Mouse (Mus musculus) mature B cell (primary cell): ENCODE measurements around the gene Skap2.

Source experiments
- in situ Hi-C: fragments of 300-500 bp; cut with MboI; formaldehyde crosslinking; loops from 2 replicates; pipeline ENCODE4 v1.14.3; 2019

The Skap2 gene

DNA sequence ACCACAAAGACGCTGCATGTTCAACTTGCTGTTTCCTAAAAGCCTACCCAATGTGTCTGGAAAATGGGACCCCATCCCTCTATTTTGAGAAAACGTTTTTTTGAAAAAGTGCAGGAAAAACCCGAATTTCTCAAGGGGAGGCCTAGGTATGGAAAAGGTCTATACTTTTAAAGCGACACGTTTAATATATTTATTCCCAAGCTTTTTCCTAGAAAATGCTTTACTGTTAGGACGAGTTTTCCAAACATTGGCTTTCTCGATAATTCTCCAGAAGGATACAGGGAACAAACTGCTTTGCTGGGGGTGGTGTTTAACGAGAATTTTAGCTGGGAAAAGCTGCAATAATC is 6.8 kb downstream of the Skap2 start:
- in situ Hi-C loops: no loop called here

DNA sequence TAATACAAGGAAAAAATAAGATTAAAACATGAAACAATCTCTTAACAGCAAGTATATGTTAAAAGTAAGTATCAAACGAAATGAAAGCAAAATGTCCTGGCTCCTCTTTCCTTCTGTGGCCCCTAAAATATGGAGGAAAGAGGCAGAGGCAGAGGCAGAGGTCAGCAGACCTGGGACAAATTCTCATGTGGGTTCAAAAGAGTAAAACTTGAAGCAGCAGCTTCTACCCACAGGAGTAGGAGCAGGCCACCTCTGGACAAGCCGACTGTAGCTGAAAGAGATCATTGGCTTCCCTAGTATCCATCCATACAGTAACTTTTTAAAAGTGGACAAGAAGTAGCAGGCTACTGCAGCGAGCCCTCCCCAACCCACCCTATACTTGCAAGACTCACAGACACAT is 7.4 kb downstream of the Skap2 start:
- in situ Hi-C loops: no loop called here

DNA sequence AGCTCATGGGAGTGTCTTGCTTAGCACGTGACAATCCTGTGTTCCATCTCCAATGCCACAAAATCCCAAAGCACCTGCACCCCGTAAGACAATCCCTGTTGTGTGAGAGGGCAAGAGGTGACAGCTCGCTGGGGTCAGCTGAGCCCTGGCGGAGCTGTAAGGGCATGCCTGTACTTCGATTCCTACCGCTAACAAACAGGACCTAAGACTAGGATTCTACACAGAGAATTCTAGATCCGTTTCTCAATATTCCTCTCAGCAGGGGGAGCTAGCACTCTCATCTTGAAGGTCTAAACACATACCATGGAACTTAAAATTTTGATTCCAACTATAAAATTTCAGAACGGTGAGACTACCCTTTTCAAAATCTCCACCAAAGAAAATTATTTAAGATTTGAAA is 9.7 kb downstream of the Skap2 start:
- in situ Hi-C loops: no loop called here

DNA sequence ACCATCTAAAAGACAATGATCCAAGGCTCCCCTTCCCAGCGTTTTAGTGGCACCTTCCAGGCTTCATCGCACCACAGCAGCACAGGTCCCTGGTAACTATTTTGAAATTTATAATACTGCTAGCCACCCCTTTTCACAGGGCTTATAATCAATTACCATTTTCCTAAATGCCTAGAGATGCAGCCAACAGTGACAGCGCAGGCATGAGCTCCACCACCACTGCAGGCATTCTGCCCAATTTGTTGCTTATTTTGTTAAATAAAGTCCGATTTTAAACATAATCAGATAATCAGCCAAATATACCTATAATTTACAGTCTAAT is 13.2 kb downstream of the Skap2 start:
- in situ Hi-C loops: no loop called here

DNA sequence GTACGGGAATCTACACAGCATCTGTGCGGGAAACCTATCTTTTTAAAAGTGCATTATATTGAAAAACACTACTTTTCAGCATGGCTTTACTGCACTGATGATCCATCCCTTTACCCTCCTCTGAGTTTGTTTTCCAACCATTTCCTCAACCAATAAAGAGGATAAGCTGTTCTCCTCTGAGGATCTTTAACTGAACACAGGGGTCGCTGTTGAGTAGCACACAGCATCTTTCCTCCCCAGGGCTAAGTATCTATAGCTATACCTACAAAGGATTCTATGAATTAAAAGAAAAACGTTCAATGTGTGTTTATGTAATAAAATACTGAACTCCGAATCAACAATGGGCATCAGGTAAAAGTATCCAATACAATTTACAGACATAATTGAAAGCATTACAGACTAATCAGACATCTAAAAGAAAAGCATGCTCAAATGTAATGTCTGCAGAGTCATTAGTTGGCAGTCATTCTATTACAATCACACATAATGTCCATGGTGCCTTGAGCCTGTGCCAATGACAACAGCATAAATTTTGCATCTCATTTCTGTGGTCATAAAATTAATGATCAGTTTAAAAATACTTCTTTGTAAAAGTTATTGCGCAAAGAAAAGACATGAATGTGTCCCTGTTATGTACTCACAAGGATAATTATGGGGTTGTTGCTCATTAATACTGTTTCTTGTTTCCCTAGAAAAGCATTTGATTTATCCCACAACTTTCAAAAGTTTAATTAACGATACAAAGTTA is 13.8 kb downstream of the Skap2 start:
- in situ Hi-C loops: no loop called here

DNA sequence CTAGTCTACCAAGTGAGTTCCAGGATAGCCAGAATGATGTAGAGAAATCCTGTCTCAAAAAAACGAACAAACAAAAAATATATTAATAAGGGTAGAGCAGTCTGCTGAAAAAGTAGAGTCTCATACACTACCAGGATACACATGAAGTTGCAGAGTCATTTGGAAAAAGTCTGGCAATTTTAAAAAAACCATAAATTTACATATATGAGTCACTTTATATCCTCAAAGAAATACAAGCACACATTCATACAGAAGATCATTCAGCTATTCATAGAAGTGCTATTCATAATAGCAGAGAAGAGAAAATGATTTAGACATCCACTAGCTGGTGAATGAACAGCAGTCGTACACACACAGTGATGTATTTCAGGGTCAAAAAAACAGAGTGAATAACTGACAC is 24.4 kb downstream of the Skap2 start:
- in situ Hi-C loops: no loop called here

DNA sequence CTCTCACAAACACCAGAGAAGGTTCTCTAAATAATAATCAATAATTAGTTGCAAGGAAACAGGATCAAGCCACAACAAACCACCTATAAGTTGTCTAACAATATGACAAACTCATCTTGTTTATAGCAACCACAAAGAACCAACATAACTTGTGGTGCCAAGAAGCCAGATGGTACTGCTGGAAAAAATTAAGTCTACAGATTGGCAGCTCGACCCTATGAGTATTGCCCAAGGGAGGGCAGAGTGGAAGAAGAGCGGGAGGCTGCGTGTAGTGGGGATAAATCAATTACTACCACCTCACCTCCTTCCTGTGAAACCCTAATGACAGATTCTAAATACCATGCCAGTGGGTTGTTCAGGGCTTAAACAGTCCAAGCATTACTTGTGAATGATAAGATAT is 34.7 kb downstream of the Skap2 start:
- in situ Hi-C loops: no loop called here

DNA sequence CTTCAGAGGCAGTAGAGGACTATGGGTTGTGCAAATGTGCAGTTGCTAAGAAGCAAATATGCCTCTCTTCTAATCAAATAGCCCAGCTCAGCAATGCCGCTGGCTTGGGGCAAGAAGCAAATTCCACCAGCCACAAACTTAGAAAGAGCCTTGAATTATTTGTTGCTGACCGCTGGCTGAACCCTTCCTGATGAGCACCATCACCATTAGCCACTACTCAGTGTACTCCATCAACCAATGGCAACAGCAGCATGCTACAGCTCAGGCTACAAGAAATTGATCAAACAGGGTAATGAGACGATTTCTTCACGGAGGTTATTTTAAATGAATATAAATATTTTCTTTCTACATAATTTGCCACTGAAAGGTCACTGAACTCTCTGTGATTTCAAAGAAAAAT is 36.6 kb downstream of the Skap2 start:
- in situ Hi-C loops: no loop called here

DNA sequence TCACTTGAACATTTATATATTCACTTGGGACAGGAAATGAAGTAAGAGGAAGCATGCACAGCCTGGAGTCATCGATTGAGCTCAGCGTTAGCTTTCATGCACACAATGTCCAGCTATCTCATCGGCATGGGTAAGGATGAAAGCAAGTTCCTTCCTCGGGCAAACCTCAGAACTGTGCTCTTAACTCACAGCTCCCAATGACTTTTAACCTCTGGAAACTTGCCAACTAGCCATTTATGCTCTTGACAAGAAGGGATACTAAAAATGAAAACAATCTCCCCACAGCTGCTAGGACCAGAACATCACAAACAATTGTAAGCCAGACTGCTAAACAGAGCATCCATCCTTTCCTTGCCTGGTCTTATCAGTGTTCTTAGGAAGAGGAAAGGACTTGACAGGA is 53.4 kb downstream of the Skap2 start:
- in situ Hi-C loops: no loop called here

DNA sequence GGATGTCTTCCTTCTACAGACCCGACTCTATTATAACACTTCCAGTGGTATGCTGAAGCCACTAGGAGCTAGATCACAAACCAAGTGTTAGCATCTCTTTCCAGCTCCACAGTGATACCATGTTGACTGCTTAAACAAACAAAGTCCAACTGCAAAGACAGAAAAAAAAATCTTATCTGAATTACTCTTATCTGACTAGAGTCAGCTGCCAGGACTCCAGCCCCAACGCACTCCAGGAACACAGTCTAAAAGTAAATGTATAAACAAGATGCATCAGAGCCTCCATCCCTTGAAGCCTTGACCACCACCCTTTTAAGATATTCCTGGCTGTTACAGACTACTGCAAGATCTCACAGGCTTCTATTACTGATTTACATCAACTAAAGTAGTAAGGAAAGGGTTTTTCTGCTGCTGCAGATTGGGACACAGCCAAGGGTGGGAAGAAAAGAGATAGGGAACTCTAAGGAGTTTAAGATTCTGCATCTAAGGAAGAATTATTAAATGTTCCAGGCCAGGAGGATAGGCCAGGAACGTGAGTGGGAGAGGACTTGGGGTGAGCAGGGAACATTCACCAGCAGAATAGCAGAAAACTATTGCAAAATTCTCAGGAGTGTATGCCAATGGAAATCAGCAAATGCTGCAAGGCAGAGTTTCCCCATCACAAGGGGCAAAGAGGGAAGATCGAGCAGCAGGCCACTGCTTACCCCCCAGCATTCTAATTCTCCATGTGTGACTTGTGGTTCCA is 56.1 kb downstream of the Skap2 start:
- in situ Hi-C loops: no loop called here

DNA sequence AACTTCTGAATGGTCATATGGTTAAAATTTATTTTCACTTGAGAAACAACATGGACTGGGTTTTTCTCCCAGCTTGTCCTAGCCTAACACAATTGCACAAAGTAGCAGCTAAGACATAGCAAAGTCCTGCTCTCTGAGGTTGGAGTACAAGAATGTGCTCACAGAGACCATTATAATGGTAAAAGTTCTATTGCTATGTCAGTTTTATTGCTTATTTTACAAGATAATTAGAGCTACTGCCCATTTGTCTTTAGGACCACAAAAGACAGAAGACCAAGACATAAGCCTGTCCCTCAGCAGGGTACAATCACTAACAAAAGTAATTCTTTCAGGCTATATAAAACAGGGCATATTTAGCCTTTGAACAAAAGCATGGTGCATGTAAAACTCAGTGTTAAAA is 64.7 kb downstream of the Skap2 start:
- in situ Hi-C loops: no loop called here

DNA sequence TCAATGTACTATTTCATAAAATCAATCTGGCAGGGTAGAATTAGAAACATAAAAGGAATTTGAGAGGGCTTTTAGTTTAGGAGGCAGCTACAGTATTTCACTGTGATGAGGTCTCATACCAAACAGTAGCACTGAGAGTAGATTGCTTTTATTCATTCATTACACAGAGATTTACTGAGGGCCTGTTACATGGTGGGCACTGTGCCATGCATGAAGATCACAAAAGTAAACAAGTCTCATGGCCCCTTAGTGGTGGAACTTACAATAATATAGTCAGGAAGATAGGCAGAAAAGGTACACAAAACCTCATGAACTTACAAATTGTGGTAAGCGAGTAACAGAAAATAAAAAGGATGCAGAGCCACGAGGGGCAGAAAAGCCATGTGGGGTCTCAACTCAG is 67.4 kb downstream of the Skap2 start:
- in situ Hi-C loops: no loop called here

DNA sequence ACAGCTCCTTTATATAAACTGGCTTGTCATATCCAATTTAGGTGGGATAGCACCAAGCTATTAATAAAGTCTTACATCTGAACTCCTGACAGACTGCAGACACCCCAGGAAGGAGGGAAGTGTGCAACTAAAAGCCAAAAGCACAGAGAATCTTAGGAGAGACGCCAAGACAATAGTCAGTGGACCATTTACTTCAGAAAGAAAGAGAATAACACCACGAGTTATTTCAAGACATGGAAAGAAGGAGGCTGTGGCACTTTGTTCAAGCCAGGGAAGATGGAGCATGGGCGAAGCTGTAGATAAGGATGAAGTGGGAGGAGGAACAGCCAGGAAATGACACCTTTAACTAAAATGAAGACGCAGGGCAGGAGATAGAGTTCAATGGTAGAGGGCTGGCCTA is 78.4 kb downstream of the Skap2 start:
- in situ Hi-C loops: no loop called here

DNA sequence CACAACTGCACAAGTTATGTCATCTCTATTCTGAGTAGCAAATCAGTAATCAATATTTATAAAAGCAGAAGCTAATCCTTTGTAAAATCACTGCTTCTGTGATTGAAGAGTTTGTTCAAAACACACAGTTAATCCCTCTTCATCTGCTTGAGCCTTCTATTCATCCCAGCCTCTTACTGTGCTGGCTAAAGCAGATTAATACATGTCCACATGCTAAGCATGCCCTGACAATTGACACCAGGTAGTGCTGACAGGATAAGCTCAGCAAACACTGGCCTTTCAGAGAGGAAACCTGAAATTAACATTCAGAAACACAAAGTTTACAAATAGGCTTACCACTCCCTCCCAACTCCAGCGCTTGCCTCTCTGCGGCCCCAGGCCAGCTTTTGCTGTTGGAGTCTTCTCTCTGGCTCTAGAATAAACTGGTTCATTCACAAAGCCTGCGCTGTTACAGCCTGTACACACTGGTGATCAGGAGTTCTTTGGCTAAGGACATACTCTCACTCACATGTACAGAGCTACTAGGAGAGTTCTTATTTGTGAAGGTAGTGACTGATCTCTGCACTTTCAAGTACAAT is 79.2 kb downstream of the Skap2 start:
- in situ Hi-C loops: no loop called here

DNA sequence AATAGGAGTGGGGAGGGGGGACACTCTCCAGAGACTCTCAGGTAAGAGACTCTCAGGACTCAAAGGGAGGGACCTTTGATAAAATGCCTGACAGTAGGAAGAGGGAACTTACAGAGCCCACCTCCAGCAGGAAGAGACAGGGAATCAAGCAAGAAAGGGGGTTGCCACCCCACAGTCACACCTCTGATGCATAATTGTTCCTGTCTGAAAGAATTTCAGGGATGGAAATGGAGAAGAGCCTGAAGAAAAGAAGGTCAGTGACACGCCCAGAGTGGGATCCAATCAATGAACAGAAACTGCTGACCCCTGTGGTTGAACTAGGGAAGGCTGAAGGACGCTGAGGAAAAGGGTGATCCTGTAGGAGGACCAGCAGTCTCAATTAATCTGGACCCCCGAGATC is 85.2 kb downstream of the Skap2 start:
- in situ Hi-C loops: no loop called here

DNA sequence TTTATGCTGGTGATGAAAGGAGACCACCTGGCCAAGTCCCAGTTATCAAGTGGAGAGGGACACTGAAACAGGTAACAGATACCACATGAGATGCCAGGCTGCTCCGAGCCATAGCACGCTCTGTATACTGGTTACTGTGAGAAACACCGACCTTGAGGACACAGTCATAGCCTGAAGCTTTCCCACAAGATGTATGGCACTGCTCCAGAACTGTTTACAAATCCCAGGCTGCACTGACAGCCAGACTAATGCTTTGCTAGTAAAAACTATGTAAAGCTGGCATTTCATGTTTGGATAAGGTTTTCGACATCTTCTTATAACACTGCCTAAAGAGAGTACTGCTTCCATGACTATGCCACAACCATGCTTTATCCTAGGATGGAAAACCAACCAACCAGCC is 90.5 kb downstream of the Skap2 start:
- in situ Hi-C loops: no loop called here

DNA sequence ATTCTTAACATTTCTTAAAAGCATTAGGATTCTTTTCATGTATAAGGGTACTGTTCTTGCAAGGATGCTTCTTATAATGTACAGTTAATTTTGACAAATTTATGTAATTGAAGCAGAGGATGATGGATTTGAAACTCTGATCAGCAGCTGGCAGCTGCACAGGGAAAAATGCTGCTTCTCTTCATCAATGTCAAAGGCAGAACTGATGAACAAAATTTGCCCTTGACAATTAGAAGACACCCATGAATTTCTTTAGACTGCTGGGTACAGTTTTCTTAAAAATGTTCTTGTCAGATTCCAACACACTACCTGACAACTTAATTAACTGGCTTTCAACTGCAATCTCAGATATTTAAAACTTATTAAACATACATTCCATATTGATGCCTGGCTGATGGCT is 103.9 kb downstream of the Skap2 start:
- in situ Hi-C loops: no loop called here

DNA sequence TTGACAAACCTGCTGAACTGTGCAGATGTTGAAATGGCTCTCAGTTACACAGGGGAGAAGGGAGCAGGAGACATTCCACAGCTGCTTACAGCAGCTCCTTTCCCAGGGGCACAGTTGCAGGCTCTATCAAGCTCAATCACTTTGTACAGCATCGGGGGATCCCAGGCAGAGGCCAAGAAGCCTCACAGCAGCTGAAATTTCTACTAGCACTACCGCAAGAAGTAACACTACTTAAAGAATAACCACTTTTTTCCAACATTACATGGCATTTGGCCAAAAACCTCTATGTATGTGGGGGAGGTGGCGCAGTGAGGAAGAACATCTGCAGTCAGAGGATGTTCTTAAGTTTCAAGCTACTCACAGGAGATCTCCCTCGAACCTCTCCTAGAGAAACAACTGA is 106.7 kb downstream of the Skap2 start:
- in situ Hi-C loops: no loop called here

DNA sequence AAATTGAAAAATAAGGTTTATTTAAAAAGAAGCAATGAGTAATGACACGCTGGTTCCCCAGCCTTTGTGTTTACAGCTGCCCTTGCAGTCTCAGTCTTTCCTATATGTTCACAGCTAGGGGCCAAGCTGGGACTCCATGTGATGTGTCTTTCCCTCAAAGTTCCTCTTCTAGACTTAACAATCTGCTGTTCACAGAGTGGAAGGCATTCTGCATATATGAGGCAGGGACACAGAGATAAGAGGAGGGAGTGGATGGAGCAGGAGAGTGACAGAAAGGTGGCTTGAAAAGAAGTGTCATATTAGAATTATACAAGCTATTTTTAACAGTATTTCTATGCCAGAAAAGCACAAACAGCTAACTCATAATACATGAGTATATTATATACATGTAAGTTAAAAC is 110.8 kb downstream of the Skap2 start:
- in situ Hi-C loops: no loop called here

DNA sequence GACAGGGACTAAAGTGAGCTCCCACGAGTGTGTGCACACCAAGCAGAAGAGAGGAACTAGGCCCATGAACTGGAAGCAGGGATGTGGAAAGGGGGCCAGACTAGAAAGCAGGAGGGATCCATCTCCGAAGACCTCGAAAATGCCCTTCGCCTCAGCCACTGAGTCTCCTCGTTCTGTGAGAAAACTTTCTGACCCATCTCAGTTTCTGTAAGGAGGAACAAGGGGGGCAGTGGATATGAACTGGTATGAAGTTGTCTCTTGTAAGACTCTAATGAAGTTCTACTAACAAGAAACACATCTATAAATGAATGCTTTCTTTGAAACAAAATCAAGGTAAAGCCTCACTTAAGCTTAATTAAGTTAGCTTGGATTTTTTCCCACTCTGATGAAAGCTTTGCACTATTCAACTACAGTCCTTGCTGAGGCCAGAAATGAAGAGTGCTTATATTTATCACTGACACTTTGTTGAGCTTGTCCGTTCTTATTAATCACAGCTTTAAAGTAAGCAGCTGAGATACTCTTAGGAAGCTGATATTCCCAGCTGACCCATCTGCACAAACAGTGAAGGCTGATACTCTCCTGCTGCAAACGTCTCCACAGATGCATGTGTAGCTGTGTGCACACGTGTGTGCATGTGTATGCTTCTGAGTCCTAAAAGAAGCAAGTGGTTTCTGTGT is 113.9 kb downstream of the Skap2 start:
- in situ Hi-C loops: no loop called here

DNA sequence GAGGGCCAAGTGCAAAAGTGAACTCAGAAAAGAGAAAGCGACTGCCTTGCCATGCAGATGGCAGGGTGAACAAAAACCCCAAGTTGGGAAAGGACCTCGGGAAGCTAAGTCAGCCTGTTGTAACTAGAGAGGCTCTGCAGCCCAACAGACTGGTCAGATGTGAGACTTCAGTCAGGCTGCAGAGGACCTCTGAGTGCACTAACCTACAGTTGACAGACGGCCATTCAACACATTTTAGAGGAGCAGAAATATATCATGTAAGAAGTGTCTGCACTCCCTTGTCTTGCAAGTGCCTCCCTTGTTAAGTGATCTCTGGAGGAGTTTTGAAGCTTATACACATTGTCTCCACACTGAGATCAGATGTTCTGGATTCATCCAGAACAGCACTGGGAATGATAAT is 116.6 kb downstream of the Skap2 start:
- in situ Hi-C loops: no loop called here

DNA sequence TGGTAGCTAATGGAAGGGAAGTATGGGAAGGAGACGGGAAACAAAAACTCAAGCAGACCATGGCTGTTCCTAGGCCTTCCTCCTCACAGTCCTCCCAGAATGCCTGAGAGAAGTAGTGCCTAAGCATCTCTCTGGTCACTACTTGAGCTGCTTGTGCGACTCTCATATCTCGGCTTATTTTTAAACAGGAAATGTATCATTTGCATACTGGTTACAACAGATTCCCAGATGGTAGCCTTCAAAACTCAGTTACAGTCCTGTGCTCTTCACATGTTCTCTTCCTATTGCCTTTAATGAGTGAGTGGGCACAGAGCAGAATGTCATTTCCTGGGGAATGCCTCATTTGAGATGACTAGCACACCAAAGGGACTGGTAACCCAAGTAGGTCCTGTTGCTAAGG is 117.6 kb downstream of the Skap2 start:
- in situ Hi-C loops: no loop called here

DNA sequence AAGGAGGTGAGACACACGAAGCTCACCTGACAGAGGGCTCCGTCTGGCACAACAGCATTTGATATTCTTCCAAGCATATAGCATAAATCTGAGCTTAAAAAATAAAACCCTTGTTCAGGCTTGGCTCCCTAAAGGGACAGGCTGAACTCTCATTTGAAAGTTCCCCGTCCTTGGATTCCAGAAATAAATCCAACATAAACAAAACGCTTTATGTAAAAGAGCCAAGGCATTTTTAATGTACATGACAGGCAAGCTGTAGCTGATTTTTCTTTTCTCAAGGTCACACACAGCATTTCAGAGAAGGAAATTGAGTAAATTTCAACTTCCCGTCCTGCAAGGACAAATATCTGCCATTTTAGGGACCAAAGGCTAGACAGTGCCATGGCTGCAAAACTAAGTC is 122.0 kb downstream of the Skap2 start:
- in situ Hi-C loops: no loop called here
